Mouse (Mus musculus) liver, adult (tissue): Measurements from ENCODE around the gene Irgm1.

Experiments
- GATA4 ChIP-seq: IDR thresholded peaks from 2 replicates; pipeline ENCODE4 v1.6.1; 2014; ENCODE audit warnings: mild to moderate bottlenecking, low read length; ENCODE audit not compliant: insufficient replicate concordance

The Irgm1 gene

DNA sequence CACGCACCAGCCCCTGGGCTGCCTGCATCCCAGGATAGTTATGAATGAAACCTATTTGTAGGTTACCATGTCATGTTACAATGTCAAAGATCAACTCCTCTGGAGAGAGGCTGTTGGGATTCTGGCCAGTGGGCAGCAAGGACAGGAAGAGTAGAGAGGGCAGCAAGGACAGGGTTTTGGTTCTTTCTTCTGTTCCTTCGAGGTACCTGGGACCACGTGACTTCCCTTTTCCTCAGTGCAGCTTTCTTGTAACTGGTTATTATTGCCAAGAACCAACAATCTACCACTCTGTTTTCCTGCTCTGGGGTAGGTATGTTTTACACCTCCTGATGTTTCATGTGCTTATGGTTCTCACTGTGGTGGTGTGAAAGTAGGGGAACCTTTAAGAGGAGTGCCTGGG lies 7.7 kb downstream of the Irgm1 start:
- TF ChIP-seq GATA4 = no peak

DNA sequence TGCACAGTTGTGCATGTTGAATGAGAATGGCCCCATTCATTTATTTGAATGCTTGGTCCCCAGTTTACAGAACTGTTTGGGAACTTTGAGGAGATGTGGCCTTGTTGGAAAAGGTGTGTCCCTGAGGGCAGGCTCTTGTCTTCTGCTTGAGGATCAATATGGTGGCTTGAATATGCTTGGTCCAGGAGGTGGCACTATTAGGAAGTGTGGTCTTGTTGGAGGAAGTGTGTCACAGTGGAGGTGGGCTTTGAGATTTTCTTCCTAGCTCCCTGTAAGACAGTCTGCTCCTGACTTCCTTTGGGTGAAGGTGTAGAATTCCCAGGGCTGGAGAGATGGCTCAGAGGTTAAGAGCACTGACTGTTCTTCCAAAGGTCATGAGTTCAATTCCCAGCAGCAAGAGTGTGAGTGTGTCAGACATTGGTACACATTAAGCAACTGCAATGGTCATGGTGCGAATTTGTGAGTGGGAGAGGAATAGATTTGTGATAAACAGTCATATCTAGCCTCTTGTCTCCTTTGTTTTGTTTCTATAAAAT lies 8.6 kb downstream of the Irgm1 start:
- no peak for TF ChIP-seq GATA4

DNA sequence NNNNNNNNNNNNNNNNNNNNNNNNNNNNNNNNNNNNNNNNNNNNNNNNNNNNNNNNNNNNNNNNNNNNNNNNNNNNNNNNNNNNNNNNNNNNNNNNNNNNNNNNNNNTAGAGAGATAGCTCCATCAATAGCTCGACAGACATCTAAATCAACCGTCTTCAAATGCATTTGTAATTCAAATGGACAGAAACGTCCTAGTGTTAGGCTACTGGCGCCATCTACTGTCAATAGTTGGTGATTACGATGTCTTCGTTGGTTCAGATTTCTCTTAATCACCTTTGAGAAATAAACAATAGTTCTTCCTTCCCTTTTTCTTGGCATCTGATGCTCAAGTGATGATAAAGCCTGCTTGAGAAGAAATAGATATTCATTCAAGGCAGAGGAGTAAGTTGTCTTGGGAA lies 12.5 kb downstream of the Irgm1 start:
- TF ChIP-seq GATA4 = no peak

DNA sequence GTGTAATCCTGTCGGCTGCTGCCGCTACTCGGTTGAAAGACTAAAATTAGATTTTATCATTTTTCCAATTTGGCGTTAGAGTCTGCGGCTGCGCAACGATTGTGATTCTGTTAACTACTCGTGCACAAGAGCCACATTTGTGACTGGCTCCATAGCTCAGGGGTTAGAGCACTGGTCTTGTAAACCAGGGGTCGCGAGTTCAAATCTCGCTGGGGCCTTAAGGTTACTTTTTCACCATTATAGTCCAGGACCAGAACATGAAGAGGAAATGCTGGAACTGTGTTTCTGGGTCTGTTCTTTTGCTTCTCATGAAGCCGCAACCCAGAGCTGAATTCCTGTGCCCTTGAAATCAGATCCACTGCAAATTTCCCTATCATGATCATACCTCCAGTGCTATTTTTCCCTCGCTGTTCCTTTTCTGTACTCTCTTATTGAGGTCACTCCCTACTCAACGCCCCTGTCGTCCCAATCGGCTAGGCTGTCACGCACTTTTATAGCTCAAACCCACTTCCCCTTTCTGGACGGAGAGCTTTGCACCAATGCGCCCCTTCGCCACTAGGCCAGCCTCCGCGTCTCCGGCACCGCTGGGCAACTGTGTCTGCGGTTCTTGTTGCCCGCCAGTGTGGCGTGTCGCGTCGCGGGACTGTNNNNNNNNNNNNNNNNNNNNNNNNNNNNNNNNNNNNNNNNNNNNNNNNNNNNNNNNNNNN lies 17.9 kb downstream of the Irgm1 start:
- TF ChIP-seq GATA4 = 0 out of 2 replicates have a peak, but pooled peaks have one; percentile 0

DNA sequence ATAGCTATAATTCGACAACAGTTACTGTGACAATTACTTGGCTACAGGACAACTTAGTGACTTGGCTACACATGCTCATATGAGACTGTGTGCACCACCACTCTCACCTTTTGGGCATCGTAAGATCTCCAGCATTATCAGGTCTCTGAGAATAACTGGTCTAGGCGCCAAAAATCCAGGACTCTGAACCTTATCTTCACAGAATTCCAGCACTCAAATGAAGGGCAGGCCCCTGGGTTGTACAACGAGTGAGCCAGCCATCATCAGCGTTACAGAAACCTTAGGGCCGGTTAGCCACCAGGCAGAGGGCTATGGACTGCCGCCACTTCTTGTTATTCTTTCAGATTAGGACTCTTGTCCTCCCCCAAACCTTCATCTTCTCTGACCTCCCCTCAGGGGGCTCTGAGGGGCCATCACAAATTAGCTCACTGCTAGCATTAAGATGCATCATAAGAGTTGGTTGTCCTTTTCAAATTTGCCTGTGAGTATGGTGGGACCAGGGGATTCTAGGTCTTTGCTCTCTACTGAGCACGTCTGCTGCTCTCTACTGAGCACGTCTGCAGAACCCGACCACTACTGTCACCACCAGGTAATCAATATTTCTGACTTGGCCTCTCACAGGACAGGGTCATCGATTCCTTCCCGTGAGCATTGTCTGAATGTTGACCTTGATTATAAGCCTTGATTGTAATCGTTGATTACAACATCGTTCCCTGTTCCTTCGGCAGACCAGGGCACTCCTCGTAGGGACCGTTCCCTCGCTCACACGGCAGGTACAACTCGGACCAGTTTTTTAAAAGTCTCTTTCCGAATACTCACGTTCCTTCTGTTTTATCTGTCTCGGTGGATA lies 18.6 kb downstream of the Irgm1 start:
- peak; percentile 37; the same call in 1 of the 2 replicates for TF ChIP-seq GATA4

DNA sequence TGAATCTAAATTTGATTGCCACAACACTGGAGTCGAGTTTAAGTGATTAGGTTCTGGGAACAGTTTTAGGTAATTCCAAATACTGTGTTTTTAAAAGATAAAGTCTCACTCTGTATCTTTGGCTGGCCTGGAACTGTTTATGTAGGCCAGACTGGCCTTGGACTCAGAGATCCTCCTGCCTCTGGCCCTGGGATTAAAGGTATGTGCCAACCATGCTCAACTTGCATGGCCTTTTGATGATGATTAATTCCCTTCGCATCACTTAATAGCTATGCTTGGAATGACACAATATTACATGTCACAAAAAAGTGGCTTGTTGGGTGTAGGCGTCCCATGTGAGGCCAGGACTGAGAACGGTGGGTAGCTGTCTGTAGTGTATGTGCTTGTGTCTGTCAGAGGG lies 19.3 kb downstream of the Irgm1 start:
- no peak for TF ChIP-seq GATA4

DNA sequence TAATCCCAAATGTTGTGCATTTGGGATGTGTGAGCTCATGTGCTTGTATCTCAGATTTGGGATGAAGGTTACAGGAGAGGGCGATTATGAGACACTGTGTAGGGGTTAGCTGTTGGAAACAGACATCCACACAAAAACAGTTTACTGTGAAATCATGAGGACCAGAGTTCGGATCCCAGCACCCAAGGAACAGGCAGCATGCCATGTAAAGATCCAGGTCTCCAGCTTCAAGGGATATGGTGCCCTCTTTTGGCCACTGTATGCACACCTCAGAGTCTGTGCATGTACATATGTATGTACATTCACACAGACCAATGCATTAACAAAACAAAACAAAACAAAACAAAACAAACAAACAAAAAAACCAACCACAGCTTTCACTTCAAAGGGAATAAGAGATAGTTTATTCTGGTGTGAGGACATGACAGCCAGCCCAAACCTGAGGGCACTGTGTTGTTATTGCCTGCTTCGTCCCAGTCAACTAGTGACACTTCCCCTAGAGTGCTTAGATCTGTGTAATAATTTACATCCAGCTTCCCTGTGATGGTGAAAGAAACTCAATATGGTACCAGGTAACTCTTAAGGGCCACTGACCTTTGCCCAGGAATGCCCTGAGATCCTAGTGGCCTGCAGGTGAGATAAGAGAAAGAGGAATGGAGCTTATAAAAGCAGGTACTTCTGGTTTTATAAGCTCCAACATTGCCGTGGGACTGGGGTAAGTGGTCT lies 20.1 kb downstream of the Irgm1 start:
- no peak for TF ChIP-seq GATA4

DNA sequence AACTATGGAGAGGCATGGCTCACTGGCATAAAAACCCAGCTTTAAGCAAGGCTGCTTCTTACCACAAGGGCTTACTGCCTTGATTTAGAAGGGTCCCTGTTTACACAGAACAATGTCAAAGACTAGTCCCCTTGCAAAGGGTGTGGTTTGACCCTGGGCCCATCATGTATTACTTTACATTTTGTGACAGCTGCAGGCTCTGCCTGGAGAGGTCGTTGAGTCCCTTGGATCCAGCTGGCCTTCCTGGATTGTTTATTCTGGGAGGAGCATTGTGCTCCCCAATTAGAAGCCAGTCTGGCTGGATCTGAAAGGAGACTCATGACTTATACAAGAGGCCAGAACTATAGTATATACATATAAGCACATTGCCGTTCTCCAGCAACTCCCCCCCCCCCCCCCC lies 21.2 kb downstream of the Irgm1 start:
- TF ChIP-seq GATA4 = no peak

DNA sequence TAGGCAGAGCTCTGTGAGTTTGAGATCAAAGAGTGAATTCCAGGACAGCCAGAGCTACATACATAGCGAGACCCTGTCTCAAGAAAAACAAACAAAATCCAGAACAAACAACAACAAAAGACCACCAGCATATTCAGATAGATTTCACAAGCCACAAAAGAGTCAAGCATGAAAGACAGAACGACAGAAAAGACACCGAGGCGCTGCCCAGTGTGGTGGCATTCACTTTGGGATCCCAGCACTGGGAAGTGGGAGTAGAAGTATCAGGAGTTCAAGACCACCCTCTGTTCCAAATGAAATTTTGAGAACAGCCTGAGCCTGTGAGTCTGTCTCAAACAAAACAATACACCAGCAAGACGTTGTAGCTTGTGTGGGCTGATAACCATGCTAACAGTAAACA lies 24.6 kb downstream of the Irgm1 start:
- TF ChIP-seq GATA4 = no peak

DNA sequence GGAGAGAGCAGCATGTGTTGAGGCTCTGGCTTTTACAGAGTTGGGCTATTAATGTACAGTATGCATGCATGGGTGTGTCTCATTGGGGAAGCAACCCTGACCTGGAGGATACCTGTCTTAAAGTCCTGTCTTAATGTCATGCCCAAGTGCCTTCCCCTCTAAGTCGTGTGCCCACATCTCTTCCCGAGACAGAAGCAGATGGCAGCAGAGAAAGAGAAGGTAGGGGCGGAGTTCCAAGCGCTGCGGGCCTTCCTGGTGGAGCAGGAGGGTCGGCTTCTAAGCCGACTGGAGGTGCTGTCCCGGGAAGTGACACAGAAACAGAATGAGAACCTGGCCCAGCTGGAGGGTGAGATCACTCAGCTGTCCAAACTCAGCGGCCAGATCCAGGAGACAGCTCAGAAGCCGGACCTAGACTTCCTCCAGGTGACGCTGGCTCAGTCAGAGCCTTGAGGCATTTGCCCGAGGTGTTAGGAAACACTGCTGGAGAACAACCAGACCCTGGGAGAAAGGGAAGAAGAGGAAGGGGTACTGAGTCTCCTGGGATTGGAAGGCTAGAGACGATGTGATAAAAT lies 26.2 kb downstream of the Irgm1 start:
- TF ChIP-seq GATA4 = no peak

DNA sequence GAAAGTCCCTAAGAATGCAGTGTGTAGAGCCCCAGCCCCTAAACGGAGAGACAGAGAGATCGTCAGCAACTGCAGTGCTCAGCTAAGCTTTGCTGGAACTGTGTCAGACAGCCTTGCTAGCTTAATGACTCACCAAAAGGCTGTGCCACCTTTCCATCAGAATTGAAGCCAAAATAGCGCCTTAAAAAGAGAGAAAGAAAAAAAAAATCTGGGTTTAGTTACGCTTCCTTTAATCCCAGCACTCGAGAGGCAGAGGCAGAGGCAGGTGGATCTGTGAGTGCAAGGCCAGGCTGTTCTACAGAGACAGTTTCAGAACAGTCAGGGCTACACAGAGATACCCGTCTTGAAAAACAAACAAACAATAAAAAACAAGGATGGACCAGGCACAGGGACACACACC lies 27.2 kb downstream of the Irgm1 start:
- no peak for TF ChIP-seq GATA4

DNA sequence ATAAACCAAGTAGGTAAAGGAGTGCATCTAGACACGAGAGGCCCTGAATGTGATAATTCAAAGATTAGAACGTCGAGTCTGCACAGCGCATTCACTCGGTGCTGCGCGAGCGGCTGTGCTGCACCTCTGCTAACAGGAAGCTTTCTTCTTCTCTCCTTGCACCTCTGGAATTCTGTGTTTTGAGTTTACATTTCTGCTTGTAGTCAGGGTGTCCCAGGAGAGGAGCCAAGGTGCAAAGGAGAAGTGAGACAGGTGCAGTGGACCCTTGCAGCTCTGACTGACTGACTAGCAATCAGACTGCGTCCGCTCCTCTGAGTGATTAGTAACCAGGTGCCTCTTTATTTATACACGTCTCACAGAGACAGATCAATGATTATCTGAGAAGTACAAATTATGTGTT lies 28.3 kb downstream of the Irgm1 start:
- no peak for TF ChIP-seq GATA4

DNA sequence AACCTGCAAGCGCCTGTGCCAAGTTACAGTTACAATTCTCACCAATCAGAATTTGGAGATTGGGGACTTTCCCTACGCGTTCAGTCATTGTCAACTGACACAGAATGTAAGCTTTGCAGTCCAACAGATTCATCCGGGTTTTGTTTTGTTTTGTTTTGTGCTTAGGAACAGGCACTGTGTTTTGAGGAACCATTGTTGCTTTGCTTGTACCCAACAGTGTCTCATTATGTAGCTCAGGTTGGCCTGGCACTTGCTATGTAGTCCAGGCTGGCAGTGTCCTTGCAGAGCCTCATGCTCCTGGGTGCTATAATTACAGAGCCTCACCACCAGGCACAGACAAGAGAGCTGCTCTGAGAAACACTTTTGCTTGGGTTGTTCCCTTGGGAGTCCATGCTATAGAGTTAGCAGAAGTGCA lies 29.1 kb downstream of the Irgm1 start:
- no peak for TF ChIP-seq GATA4

DNA sequence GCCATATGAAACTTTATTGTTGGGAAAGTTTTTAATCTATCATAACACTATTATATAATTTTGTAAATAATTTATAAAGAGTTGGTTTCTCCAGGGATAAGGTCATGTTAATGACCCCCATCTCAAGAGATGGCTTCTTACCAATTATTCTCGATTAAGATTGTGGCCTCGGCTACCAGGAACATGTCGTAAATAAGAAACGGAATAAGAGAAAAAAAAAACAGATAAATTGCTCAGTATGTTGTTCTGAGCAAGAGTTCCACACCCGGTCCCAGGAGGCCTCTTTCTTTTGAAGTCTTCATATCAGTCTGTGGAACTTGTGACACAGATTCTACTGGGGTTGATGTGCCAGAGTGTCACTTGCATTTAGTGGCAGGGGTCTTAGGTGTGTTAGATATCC lies 30.3 kb downstream of the Irgm1 start:
- TF ChIP-seq GATA4 = no peak

DNA sequence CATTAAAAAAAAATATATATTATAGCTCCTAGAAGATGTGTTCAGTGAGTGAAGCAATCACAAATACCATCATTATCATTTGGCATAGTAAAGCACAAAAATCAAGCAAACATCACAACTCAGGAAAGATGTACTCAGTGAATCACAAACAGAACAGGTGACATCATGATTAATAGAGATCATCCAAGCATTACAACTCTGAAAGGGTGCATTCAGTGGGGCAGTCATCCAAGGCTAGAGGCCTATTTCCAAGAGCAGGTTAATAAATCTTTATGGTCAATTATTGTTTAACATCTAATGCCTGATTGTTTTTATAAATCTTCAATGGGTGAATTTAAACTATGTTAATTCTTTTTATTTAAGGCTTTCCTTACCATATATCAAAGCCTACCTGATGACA lies 30.7 kb downstream of the Irgm1 start:
- no peak for TF ChIP-seq GATA4
